Comparison of ENCODE assay signal across 8 mouse cellular contexts in genomic region chr11:75460844-75461742, GRCm38 (mm10). TPM values are rescaled to one million over a fixed set of nuclear protein-coding genes. Genes with fewer than 3 reads are reported as not detected.
DNase-seq lines count a peak whose midpoint lies in the region; ATAC-seq lines count a peak whose summit lies in the region.

Gene Tlcd2, plus strand, starts transcription at chr11:75461715.

- peak; percentile 86 for ATAC-seq in CD4-positive, CD25-positive, alpha-beta regulatory T cell, adult 4 months
- ATAC-seq in heart, embryonic 14.5 days (ENCODE audit: insufficient number of reproducible peaks, insufficient read depth, low FRiP score, low read depth) = peak; percentile 88
- peak; percentile 85 for ATAC-seq in liver, embryonic 13.5 days (ENCODE audit: low read depth)
- peak; percentile 93 for ATAC-seq in stomach, embryonic 16.5 days (ENCODE audit: insufficient read depth, low FRiP score)

- peak within 1 kb of the TSS; percentile 96 for H3K9ac ChIP-seq in heart, embryonic 14.5 days (ENCODE audit: low read length)
- H3K9ac ChIP-seq in liver, embryonic 13.5 days = peak within 1 kb of the TSS; percentile 97
- peak within 1 kb of the TSS; percentile 83 for H3K9ac ChIP-seq in stomach, embryonic 16.5 days (ENCODE audit: low read length)

- peak within 1 kb of the TSS; percentile 97 to 98 for H3K27ac ChIP-seq in heart, embryonic 14.5 days (replicated peaks in 1 of 2; ENCODE audit: control insufficient read depth in 1 of 2, insufficient read depth in 1 of 2, low read depth in 2 of 2, low read length in 2 of 2)
- peak within 1 kb of the TSS; percentile 100 for H3K27ac ChIP-seq in liver, embryonic 13.5 days
- peak within 1 kb of the TSS; percentile 99 for H3K27ac ChIP-seq in stomach, embryonic 16.5 days (ENCODE audit: low read length)

- H3K36me3 ChIP-seq in heart, embryonic 14.5 days (ENCODE audit: control insufficient read depth, insufficient read depth, low read length) = peaks cover 27% of the 10 kb centered on the region
- peaks cover 28% of the 10 kb centered on the region for H3K36me3 ChIP-seq in liver, embryonic 13.5 days
- H3K36me3 ChIP-seq in stomach, embryonic 16.5 days (ENCODE audit: control insufficient read depth, insufficient read depth, low read length) = 0 out of 2 replicates have a peak, but pooled peaks cover 5% of the 10 kb centered on the region

- peak; percentile 99 for DNase-seq in c-Kit-negative CD71-positive TER-119-positive erythroid progenitor cells, embryonic 14.5 days (ENCODE audit: low read depth, low spot score)
- peak; percentile 100 for DNase-seq in fibroblast of lung, adult 2 months (ENCODE audit: low read depth)
- DNase-seq in kidney, postnatal 14 days = peak; percentile 100
- peak; percentile 100 for DNase-seq in liver, embryonic 13.5 days
- peak; percentile 98 for DNase-seq in neural tube, embryonic 10.5 days (ENCODE audit: extremely low spot score, low spot score)

- no peaks in the 10 kb centered on the region for H3K9me3 ChIP-seq in heart, embryonic 14.5 days (ENCODE audit: control insufficient read depth, low read length)
- H3K9me3 ChIP-seq in liver, embryonic 13.5 days (replicated peaks) = no peaks in the 10 kb centered on the region
- no peaks in the 10 kb centered on the region for H3K9me3 ChIP-seq in stomach, embryonic 16.5 days (replicated peaks; ENCODE audit: control insufficient read depth, low read length)

- H3K4me1 ChIP-seq in heart, embryonic 14.5 days (ENCODE audit: control insufficient read depth in 2 of 2, insufficient read depth in 2 of 2, low read length in 2 of 2) = peaks cover 17 to 31% of the 10 kb centered on the region in 2 experiments
- H3K4me1 ChIP-seq in liver, embryonic 13.5 days (replicated peaks) = peaks cover 75% of the 10 kb centered on the region
- H3K4me1 ChIP-seq in stomach, embryonic 16.5 days (ENCODE audit: control insufficient read depth, insufficient read depth, low read length) = peaks cover 29% of the 10 kb centered on the region

- under 1% methylated on average over 46 of the region's 46 CpGs for WGBS in heart, embryonic 14.5 days
- WGBS in liver, embryonic 13.5 days (ENCODE audit: insufficient replicate concordance) = under 1% methylated on average over 46 of the region's 46 CpGs
- WGBS in stomach, embryonic 16.5 days = under 1% methylated on average over 46 of the region's 46 CpGs

- peak within 1 kb of the TSS; percentile 96 for H3K4me3 ChIP-seq in heart, embryonic 14.5 days (ENCODE audit: control insufficient read depth in 1 of 2, insufficient read depth in 1 of 2, low read depth in 1 of 2, low read length in 2 of 2)
- peak within 1 kb of the TSS; percentile 92 for H3K4me3 ChIP-seq in liver, embryonic 13.5 days (replicated peaks)
- H3K4me3 ChIP-seq in stomach, embryonic 16.5 days (replicated peaks; ENCODE audit: low read length) = peak within 1 kb of the TSS; percentile 91

- H3K27me3 ChIP-seq in heart, embryonic 14.5 days (ENCODE audit: control insufficient read depth, insufficient read depth, low read length) = no peaks in the 10 kb centered on the region
- H3K27me3 ChIP-seq in liver, embryonic 13.5 days = no peaks in the 10 kb centered on the region
- no peaks in the 10 kb centered on the region for H3K27me3 ChIP-seq in stomach, embryonic 16.5 days (ENCODE audit: control insufficient read depth, insufficient read depth, low read length)

- H3K4me2 ChIP-seq in heart, embryonic 14.5 days (ENCODE audit: low read length) = peak within 1 kb of the TSS; percentile 91
- H3K4me2 ChIP-seq in liver, embryonic 13.5 days = peak within 1 kb of the TSS; percentile 92
- H3K4me2 ChIP-seq in stomach, embryonic 16.5 days (ENCODE audit: low read depth, low read length) = peak within 1 kb of the TSS; percentile 99

RNA-seq across cellular contexts. Expression of gene Tlcd2, which starts in this region (rescaled TPM):
- 1 to 10 TPM; 8.8 to 9.0 TPM for polyA plus RNA-seq in CD4-positive, CD25-positive, alpha-beta regulatory T cell, adult 4 months (2017; shearing (Covaris generic))
- 10.3 and 13.4 TPM in 2 replicates for polyA plus RNA-seq in heart, embryonic 14.5 days (2014; fragmentation: Nextera tagmentation; extraction: Ambion mirVana)
- polyA plus RNA-seq in liver, embryonic 13.5 days (2015; fragmentation: Nextera tagmentation; extraction: Ambion mirVana) = 18.7 and 18.8 TPM in 2 replicates
- 22.7 and 22.9 TPM in 2 replicates for polyA plus RNA-seq in stomach, embryonic 16.5 days (2015; fragmentation: Nextera tagmentation; extraction: Ambion mirVana)

Comparison
In these comparisons a context has a peak if more than half of its experiments do, and no peak if none do; other contexts are left out.
1. Peak in every context shown above with its lines: DNase-seq, ATAC-seq, H3K4me3 ChIP-seq and H3K27ac ChIP-seq.